Mouse (Mus musculus) C2C12 (cell line): ENCODE measurements around the gene Gm10644. TPM values are rescaled to one million over a fixed set of nuclear protein-coding genes. Genes with fewer than 3 reads are reported as not detected.
A peak's percentile ranks its signal among the peaks of the same experiment; 100 is the strongest.

Experiments
- H3K27me3 ChIP-seq: one replicate; pipeline ENCODE4 v1.6.1; 2011; ENCODE audit not compliant: control insufficient read depth, insufficient read depth, insufficient read length
- H3K36me3 ChIP-seq: one replicate; pipeline ENCODE4 v1.6.1; 2011; ENCODE audit not compliant: control insufficient read depth, insufficient read depth
- H3K4me3 ChIP-seq: one replicate; pipeline ENCODE4 v1.5.1; 2011; ENCODE audit warnings: mild to moderate bottlenecking, control low read depth; ENCODE audit not compliant: poor library complexity, insufficient read depth, severe bottlenecking
- H3K79me2 ChIP-seq: one replicate; pipeline ENCODE4 v1.6.1; 2011; ENCODE audit not compliant: control insufficient read depth, insufficient read depth
- H3K79me3 ChIP-seq: one replicate; pipeline ENCODE4 v1.6.1; 2011; ENCODE audit warnings: low read depth, control low read depth
- H3ac ChIP-seq: one replicate; pipeline ENCODE3; 2011; ENCODE audit warnings: low read depth; ENCODE audit not compliant: control insufficient read depth, insufficient read length
- CEBPB ChIP-seq: IDR thresholded peaks from one replicate; pipeline ENCODE4 v1.6.1; 2011; ENCODE audit warnings: low read depth, mild to moderate bottlenecking, control low read depth, moderate library complexity
- CTCF ChIP-seq: IDR thresholded peaks from one replicate; pipeline ENCODE4 v1.5.1; 2011; ENCODE audit not compliant: control insufficient read depth, insufficient read depth, insufficient read length
- FOSL1 ChIP-seq: IDR thresholded peaks from one replicate; pipeline ENCODE4 v1.8.0; 2011; ENCODE audit warnings: mild to moderate bottlenecking, low read length; ENCODE audit not compliant: poor library complexity, insufficient read depth, severe bottlenecking
- MAX ChIP-seq: IDR thresholded peaks from one replicate; pipeline ENCODE4 v1.6.1; 2011; ENCODE audit warnings: mild to moderate bottlenecking, control low read depth
- MYOD1 ChIP-seq: IDR thresholded peaks from one replicate; pipeline ENCODE4 v1.6.1; 2011; ENCODE audit warnings: low read depth; ENCODE audit not compliant: control insufficient read depth, insufficient read length
- MYOG ChIP-seq: IDR thresholded peaks from one replicate; pipeline ENCODE4 v1.6.1; 2011; ENCODE audit not compliant: control insufficient read depth, insufficient read length; ENCODE audit errors: extremely low read depth
- USF1 ChIP-seq: IDR thresholded peaks from one replicate; pipeline ENCODE4 v1.6.1; 2011; ENCODE audit warnings: low read depth, mild to moderate bottlenecking, control low read depth, moderate library complexity
- polyA plus RNA-seq: library from polyadenylated mRNA; unstranded; fragments of >200 nt; fragmentation: generic; extraction: Trizol; gene quantifications from one replicate; pipeline ENCODE4 v1.2.1, GENCODE M21; 2012; ENCODE audit warnings: missing spikeins

Gm10644 gene
- polyA plus RNA-seq, 1 experiment: 0.08 TPM

GRCm38 (mm10) chr8:83921558-83921957, 33.4 kb downstream of the Gm10644 start:
- TF ChIP-seq CEBPB (no peak), USF1 (no peak), CTCF (peak; percentile 54), MYOG (no peak)
- Histone ChIP-seq H3ac (no peak overlapping the region), H3K36me3 (no peaks in the 10 kb centered on the region), H3K4me3 (no peak overlapping the region), H3K79me3 (no peaks in the 10 kb centered on the region), H3K79me2 (no peaks in the 10 kb centered on the region), H3K27me3 (no peaks in the 10 kb centered on the region)

- no peaks in the 10 kb centered on the region for H3K79me3 ChIP-seq
- no peaks in the 10 kb centered on the region for H3K36me3 ChIP-seq
- H3K4me3 ChIP-seq: no peak overlapping the region
- H3K27me3 ChIP-seq: no peaks in the 10 kb centered on the region
- TF ChIP-seq USF1 (no peak), FOSL1 (no peak), MYOG (no peak), MYOD1 (no peak), CEBPB (no peak), CTCF (no peak), MAX (no peak)
- H3ac ChIP-seq: no peak overlapping the region
- H3K79me2 ChIP-seq: no peaks in the 10 kb centered on the region
Measured at GRCm38 (mm10) chr8:83917566-83917965, 37.4 kb downstream of the Gm10644 start.

DNA sequence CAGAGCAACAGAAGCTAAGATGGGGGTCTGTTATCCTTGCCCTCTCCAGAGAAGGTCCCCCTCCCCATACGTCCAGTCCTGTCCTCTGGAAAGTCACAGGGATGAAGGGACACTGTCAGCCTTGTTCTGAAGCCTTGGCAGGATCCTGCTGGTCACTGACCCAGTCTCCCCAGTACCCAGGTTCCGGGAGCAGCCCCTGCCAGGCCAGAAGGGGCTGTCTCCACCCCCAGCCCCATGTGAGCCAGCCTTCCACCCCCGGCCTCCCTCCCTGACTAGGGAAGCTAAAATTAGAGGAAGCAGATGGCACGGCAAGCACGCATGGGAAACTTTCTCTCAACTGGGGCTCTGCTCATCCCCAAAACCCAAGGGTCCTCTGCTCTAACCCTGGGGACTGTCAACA, 39.0 kb downstream of the Gm10644 start:
- TF ChIP-seq CTCF (no peak), FOSL1 (no peak), CEBPB (no peak), MAX (no peak)

DNA sequence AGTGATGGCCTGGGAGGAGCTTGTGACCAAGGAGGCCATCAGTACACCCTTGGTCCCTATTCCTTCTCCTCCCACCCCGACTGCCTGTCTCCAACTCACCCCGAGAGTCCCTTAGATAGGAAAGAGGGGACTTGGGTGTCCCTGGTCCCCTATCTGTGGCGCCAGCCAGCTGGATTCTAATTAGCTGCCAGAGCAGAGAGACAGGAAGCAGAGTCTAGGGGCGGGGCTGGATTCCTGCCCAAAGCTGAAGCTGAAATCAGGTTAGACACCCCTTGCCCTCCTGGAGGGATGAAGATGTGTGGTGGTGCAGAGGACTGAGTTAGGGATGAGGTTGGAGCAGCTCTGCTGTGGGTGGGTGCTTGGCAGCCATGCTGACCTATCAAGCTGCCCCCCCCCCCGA, 40.1 kb downstream of the Gm10644 start:
- Histone ChIP-seq H3K27me3 (no peaks in the 10 kb centered on the region), H3K36me3 (no peaks in the 10 kb centered on the region), H3K79me3 (no peaks in the 10 kb centered on the region), H3K79me2 (no peaks in the 10 kb centered on the region), H3K4me3 (no peak overlapping the region), H3ac (no peak overlapping the region)
- TF ChIP-seq CTCF (no peak), FOSL1 (no peak), MAX (no peak), MYOD1 (no peak), CEBPB (no peak), USF1 (no peak), MYOG (no peak)

More for the DNA sequence above, 39.0 kb downstream of the Gm10644 start:
- Histone ChIP-seq H3K4me3 (no peak overlapping the region), H3K79me2 (no peaks in the 10 kb centered on the region), H3K36me3 (no peaks in the 10 kb centered on the region), H3K79me3 (no peaks in the 10 kb centered on the region), H3ac (no peak overlapping the region), H3K27me3 (no peaks in the 10 kb centered on the region)

DNA sequence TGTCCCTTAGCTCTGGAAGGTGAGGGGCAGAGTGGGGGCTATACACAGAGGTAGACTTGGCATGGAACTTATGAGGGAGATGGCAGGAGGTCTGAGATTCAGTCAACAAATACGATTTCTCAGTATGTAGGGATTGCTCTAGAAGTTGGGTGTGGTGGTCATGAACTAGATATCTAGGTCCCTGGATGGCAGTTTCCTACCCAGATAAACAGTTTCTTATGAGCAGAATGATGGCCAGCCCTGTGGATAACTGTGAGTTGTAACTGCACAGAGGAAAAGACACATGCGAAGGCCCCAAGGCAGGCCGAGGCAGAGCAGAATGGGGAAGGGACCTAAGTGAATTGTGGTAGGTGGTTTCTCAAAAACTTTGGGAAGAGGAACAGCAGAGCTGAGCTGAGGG, 40.8 kb downstream of the Gm10644 start:
- Histone ChIP-seq H3K36me3 (no peaks in the 10 kb centered on the region), H3K27me3 (no peaks in the 10 kb centered on the region), H3K79me3 (no peaks in the 10 kb centered on the region), H3K4me3 (no peak overlapping the region), H3K79me2 (no peaks in the 10 kb centered on the region), H3ac (no peak overlapping the region)
- TF ChIP-seq CTCF (no peak), MYOG (no peak), CEBPB (no peak), MYOD1 (no peak)

GRCm38 (mm10) chr8:83911809-83912731, 42.9 kb downstream of the Gm10644 start:
- H3K79me2 ChIP-seq: no peaks in the 10 kb centered on the region
- H3K27me3 ChIP-seq: no peaks in the 10 kb centered on the region
- no peak overlapping the region for H3K4me3 ChIP-seq
- TF ChIP-seq MYOD1: no peak
- TF ChIP-seq CTCF: no peak
- TF ChIP-seq USF1: no peak
- no peak for TF ChIP-seq CEBPB
- TF ChIP-seq MAX: no peak
- TF ChIP-seq MYOG: no peak
- no peak for TF ChIP-seq FOSL1
- H3K79me3 ChIP-seq: no peaks in the 10 kb centered on the region
- H3ac ChIP-seq: no peak overlapping the region
- H3K36me3 ChIP-seq: no peaks in the 10 kb centered on the region
